Mouse (Mus musculus) ES-E14 (cell line): ENCODE data around the gene Ptpn13. TPM values are rescaled to one million over a fixed set of nuclear protein-coding genes. Genes with fewer than 3 reads are reported as not detected.

Experiments used
- DNase-seq: peaks from one replicate; pipeline ENCODE4 v3.0.0-alpha.2; 2013; ENCODE audit warnings: low read depth, low spot score
- H3K27ac ChIP-seq: 2 replicates; pipeline ENCODE4 v1.5.1; 2012; ENCODE audit warnings: low read depth, mild to moderate bottlenecking, low read length, moderate library complexity, mixed read lengths; ENCODE audit not compliant: poor library complexity, insufficient read depth, severe bottlenecking
- H3K36me3 ChIP-seq: 2 replicates; pipeline ENCODE4 v1.6.1; 2012; ENCODE audit warnings: mild to moderate bottlenecking, low read length, moderate library complexity, mixed read lengths; ENCODE audit not compliant: control insufficient read depth, poor library complexity, insufficient read depth, severe bottlenecking
- H3K4me1 ChIP-seq, 2 experiments: fragments of 150-350 bp in 1 of 2; sonication (generic) in 1 of 2; 2 replicates each; pipeline ENCODE4 v1.6.1; 2012; ENCODE audit warnings: low read length in 2 of 2, mild to moderate bottlenecking in 1 of 2, mixed read lengths in 1 of 2; ENCODE audit not compliant: control insufficient read depth in 2 of 2, insufficient read depth in 2 of 2, poor library complexity in 1 of 2
- H3K4me3 ChIP-seq, 2 experiments: fragments of 150-350 bp in 1 of 2; sonication (generic) in 1 of 2; 2 replicates each; pipeline ENCODE4 v1.5.1; 2012; ENCODE audit warnings: low read length in 2 of 2, low read depth in 1 of 2, mild to moderate bottlenecking in 1 of 2, mixed read lengths in 1 of 2; ENCODE audit not compliant: insufficient read depth in 1 of 2, poor library complexity in 1 of 2, severe bottlenecking in 1 of 2
- H3K9ac ChIP-seq: 2 replicates; pipeline ENCODE4 v1.6.1; 2012; ENCODE audit warnings: low read depth, mild to moderate bottlenecking, low read length, mixed read lengths; ENCODE audit not compliant: poor library complexity, insufficient read depth, severe bottlenecking
- H3K9me3 ChIP-seq: fragments of 150-350 bp; sonication (generic); 2 replicates; pipeline ENCODE4 v1.6.1; 2012; ENCODE audit warnings: low read depth, mild to moderate bottlenecking, low read length; ENCODE audit not compliant: control insufficient read depth, insufficient read depth
- CHD2 ChIP-seq: IDR thresholded peaks from 2 replicates; pipeline ENCODE4 v1.6.1; 2014; ENCODE audit warnings: mild to moderate bottlenecking, low read depth, low read length, inconsistent platforms
- HCFC1 ChIP-seq: IDR thresholded peaks from 2 replicates; pipeline ENCODE4 v1.6.1; 2012; ENCODE audit warnings: low read length, inconsistent platforms, borderline replicate concordance; ENCODE audit not compliant: insufficient read depth
- MAFK ChIP-seq: IDR thresholded peaks from 2 replicates; pipeline ENCODE4 v1.6.1; 2014; ENCODE audit warnings: mild to moderate bottlenecking, low read depth, low read length, inconsistent platforms; ENCODE audit not compliant: insufficient read depth
- ZC3H11A ChIP-seq: IDR thresholded peaks from 2 replicates; pipeline ENCODE4 v1.6.1; 2012; ENCODE audit warnings: low read depth, mild to moderate bottlenecking, inconsistent platforms, low read length, borderline replicate concordance
- ZNF384 ChIP-seq: IDR thresholded peaks from 2 replicates; pipeline ENCODE4 v1.6.1; 2012; ENCODE audit warnings: low read depth, low read length, inconsistent platforms
- in situ Hi-C, 2 experiments: fragments of 600-800 bp; cut with MboI; formaldehyde crosslinking; loops; one replicate each; pipeline ENCODE4 v1.15.1; 2025; ENCODE audit warnings: low sequenced_read_pairs in 2 of 2, inconsistent platforms in 1 of 2; ENCODE audit not compliant: unreplicated experiment in 2 of 2
- total RNA-seq: library from RNA; depleted of rRNA; stranded (reverse); fragments of 300-350 nt; gene quantifications from 2 replicates; pipeline ENCODE4 v1.2.3, GENCODE M21; 2012

The Ptpn13 gene
- total RNA-seq, 1 experiment: 12.6 TPM

- Histone ChIP-seq H3K9me3 (no peaks in the 10 kb centered on the region), H3K4me1 (no peaks in the 10 kb centered on the region), H3K36me3 (peaks cover 8% of the 10 kb centered on the region; the same call in 1 of the 2 replicates), H3K27ac (no peak overlapping the region), H3K4me3 (no peak overlapping the region), H3K9ac (no peak overlapping the region)
- no peak for DNase-seq
- in situ Hi-C loops: no loop called here
- TF ChIP-seq ZC3H11A (no peak), HCFC1 (no peak), ZNF384 (no peak), CHD2 (no peak), MAFK (no peak)
Observed at GRCm38 (mm10) chr5:103532841-103533390, 107.9 kb downstream of the Ptpn13 start.

- in situ Hi-C loops: no loop called here
- H3K9me3 ChIP-seq: no peaks in the 10 kb centered on the region
- no peak overlapping the region for H3K9ac ChIP-seq
- H3K36me3 ChIP-seq: peaks cover 2% of the 10 kb centered on the region; the same call in 1 of the 2 replicates
- DNase-seq: no peak
- TF ChIP-seq HCFC1 (no peak), ZC3H11A (no peak), MAFK (no peak), ZNF384 (no peak), CHD2 (no peak)
- no peak overlapping the region for H3K4me3 ChIP-seq
- H3K4me1 ChIP-seq: no peaks in the 10 kb centered on the region
- no peak overlapping the region for H3K27ac ChIP-seq
Observed at GRCm38 (mm10) chr5:103534454-103534853, 109.5 kb downstream of the Ptpn13 start.

GRCm38 (mm10) chr5:103537429-103537828, 112.4 kb downstream of the Ptpn13 start:
- in situ Hi-C loops: no loop called here
- Histone ChIP-seq H3K9me3 (no peaks in the 10 kb centered on the region), H3K36me3 (peaks cover 2% of the 10 kb centered on the region; the same call in 1 of the 2 replicates), H3K4me3 (no peak overlapping the region), H3K27ac (no peak overlapping the region), H3K4me1 (no peaks in the 10 kb centered on the region), H3K9ac (no peak overlapping the region)
- no peak for DNase-seq
- TF ChIP-seq HCFC1 (no peak), ZC3H11A (no peak), ZNF384 (no peak), CHD2 (no peak), MAFK (no peak)

GRCm38 (mm10) chr5:103540612-103541011, 115.6 kb downstream of the Ptpn13 start:
- DNase-seq: no peak
- H3K27ac ChIP-seq: no peak overlapping the region
- no peaks in the 10 kb centered on the region for H3K4me1 ChIP-seq
- peak overlapping the region in 1 of 2 experiments; percentile 23; a peak in 1 of 4 replicates for H3K4me3 ChIP-seq
- peaks cover 2% of the 10 kb centered on the region; the same call in 1 of the 2 replicates for H3K36me3 ChIP-seq
- in situ Hi-C loops: no loop called here
- no peak overlapping the region for H3K9ac ChIP-seq
- TF ChIP-seq HCFC1 (no peak), MAFK (no peak), CHD2 (no peak), ZNF384 (no peak)
- H3K9me3 ChIP-seq: no peaks in the 10 kb centered on the region

- in situ Hi-C loops: no loop called here
- peak overlapping the region in 1 of 2 experiments; percentile 23; a peak in 1 of 4 replicates for H3K4me3 ChIP-seq
- H3K9me3 ChIP-seq: no peaks in the 10 kb centered on the region
- peaks cover 2% of the 10 kb centered on the region; the same call in 1 of the 2 replicates for H3K36me3 ChIP-seq
- no peak overlapping the region for H3K27ac ChIP-seq
- H3K4me1 ChIP-seq: no peaks in the 10 kb centered on the region
- H3K9ac ChIP-seq: no peak overlapping the region
- TF ChIP-seq HCFC1: no peak
- no peak for DNase-seq
Observed at GRCm38 (mm10) chr5:103541136-103541535, 116.1 kb downstream of the Ptpn13 start.
